Mouse (Mus musculus): ENCODE data around the gene Masp2. TPM values are rescaled to one million over a fixed set of nuclear protein-coding genes. Genes with fewer than 3 reads are reported as not detected.

The Masp2 gene
- polyA plus RNA-seq, 1 experiment from 2014 or later, result 6.8 TPM

DNA sequence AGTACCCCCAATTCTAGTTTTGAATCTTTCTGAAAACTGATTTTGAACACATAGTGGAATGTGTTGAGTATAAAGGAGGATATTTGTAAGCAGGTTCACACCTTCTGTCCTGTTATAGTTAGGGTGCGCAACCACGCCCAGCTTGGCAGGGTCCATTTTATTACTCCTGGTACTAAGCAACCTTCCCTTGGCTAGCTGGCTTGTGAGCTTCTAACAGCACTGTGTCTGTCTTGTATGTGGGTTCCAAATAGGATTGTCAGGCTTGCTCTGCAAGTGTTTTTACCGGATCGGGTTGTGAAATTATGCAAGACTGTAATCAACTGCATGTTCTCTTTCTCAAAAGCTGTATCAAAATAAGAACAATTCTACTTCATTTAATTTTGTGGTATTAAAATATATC, 20.1 kb downstream of the Masp2 start:
- Histone ChIP-seq H3K36me3 (ENCODE audit: control insufficient read depth, insufficient read depth, low read length) (peaks cover 52% of the 10 kb centered on the region), H3K9me3 (ENCODE audit: control insufficient read depth, low read length) (no peaks in the 10 kb centered on the region), H3K27me3 (replicated peaks; ENCODE audit: control insufficient read depth, insufficient read depth, low read length) (no peaks in the 10 kb centered on the region), H3K4me1 (replicated peaks; ENCODE audit: control insufficient read depth, insufficient read depth, low read length) (peaks cover 19% of the 10 kb centered on the region), H3K4me2 (no peak overlapping the region), H3K27ac (ENCODE audit: low read depth, low read length) (no peak overlapping the region), H3K9ac (ENCODE audit: low read depth, low read length) (no peak overlapping the region), H3K4me3 (ENCODE audit: low read depth, low read length) (no peak overlapping the region)
- no peak for ATAC-seq (replicated peaks; ENCODE audit: low FRiP score)
- 94% methylated on average over 4 of the region's 4 CpGs for WGBS
- no peak for DNase-seq (ENCODE audit: low spot score)

DNA sequence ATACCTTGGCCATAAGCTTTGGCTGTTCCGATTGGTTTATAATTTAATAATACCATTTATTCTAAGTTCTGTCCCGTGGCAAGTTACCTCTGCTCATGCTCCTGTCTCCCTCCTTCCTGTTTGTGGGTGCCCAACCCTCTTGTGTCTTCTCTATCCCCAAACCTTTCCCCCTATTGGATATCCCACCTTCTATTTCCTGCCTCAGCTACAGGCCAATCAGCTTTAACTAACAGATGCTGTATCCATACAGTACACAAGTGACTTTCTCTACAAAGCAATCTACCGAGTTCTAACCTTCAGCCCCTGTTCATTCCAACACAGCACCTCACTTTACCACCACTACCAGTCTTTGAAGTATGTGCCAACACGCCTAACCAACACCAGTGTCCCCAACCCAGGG, 21.3 kb downstream of the Masp2 start:
- 83% methylated on average over 4 of the region's 4 CpGs for WGBS
- Histone ChIP-seq H3K4me3 (ENCODE audit: low read depth, low read length) (peak overlapping the region; percentile 9; the same call in 1 of the 2 replicates), H3K9me3 (ENCODE audit: control insufficient read depth, low read length) (no peaks in the 10 kb centered on the region), H3K4me2 (peak overlapping the region; percentile 87), H3K27me3 (replicated peaks; ENCODE audit: control insufficient read depth, insufficient read depth, low read length) (no peaks in the 10 kb centered on the region), H3K4me1 (replicated peaks; ENCODE audit: control insufficient read depth, insufficient read depth, low read length) (peaks cover 20% of the 10 kb centered on the region), H3K36me3 (ENCODE audit: control insufficient read depth, insufficient read depth, low read length) (peaks cover 50% of the 10 kb centered on the region), H3K27ac (ENCODE audit: low read depth, low read length) (no peak overlapping the region), H3K9ac (ENCODE audit: low read depth, low read length) (0 out of 2 replicates have a peak overlapping the region, but pooled peaks have one; percentile 5)
- no peak for ATAC-seq (replicated peaks; ENCODE audit: low FRiP score)
- DNase-seq (ENCODE audit: low spot score), result no peak

DNA sequence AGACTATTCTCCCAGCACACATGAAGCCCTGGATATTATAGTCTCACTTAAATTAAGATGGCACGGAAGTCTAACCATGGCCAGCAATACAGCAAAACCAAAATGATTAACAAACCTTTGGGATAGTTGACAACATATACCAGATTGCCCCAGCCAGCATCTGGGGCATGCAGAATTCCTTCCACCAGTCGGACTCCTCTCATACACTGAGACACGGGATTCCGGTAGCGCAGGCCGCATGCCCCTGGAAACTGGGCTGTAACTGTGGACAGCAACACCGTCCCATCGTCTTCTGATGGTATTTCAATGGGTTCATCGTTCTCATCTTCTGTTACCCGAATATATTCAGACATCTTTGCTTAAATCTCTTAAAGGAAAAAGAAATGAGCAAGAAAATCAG, 22.7 kb downstream of the Masp2 start:
- H3K4me2 ChIP-seq, result peak overlapping the region; percentile 87
- peaks cover 36% of the 10 kb centered on the region for H3K36me3 ChIP-seq (ENCODE audit: control insufficient read depth, insufficient read depth, low read length)
- H3K27ac ChIP-seq (ENCODE audit: low read depth, low read length), result no peak overlapping the region
- peaks cover 20% of the 10 kb centered on the region for H3K4me1 ChIP-seq (replicated peaks; ENCODE audit: control insufficient read depth, insufficient read depth, low read length)
- DNase-seq (ENCODE audit: low spot score), result no peak
- H3K27me3 ChIP-seq (replicated peaks; ENCODE audit: control insufficient read depth, insufficient read depth, low read length), result no peaks in the 10 kb centered on the region
- H3K9me3 ChIP-seq (ENCODE audit: control insufficient read depth, low read length), result no peaks in the 10 kb centered on the region
- no peak for ATAC-seq (replicated peaks; ENCODE audit: low FRiP score)
- H3K4me3 ChIP-seq (ENCODE audit: low read depth, low read length), result peak overlapping the region; percentile 82
- 80% methylated on average over 10 of the region's 10 CpGs for WGBS
- H3K9ac ChIP-seq (ENCODE audit: low read depth, low read length), result peak overlapping the region; percentile 97

DNA sequence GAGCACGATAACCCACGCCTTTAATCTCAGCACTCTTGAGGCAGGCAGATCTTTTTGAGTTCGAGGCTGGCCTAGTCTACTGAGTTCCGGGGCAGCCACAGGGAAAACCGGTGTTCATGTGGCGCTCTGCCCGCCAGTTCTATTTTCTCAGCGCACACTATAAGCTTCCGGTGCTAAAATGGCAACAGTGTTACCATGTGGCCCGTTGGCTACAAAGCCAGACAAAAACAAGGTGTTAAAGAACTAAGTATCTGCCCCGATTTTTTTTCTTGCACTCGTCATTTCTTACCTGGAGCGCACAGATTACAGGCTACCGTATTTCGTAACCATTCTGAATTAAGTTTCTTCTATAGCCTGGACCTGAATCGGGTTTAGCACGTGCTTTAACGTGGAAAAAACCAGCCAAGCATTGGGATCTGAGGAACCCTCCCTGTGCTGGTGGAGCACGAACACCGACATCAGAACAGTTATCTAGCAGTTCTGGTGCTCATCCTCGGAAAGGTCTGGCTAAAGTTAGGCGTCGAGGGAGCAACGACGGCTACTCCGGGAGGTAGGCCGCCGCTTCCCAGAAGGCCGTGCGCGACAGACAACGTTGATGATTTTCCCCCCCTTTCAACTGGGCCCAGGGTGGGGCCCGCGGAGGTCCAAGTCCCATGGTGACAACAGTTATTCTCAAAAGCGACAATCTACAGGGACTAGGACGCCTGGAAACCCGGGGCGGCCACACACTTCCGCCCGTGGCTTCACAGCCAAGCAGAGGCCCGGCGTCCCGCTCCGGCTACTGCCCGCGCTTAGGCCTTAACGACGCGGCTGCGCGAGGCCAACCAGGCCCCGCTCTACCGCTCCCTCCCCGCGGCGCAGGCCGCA, 23.6 kb downstream of the Masp2 start:
- Histone ChIP-seq H3K27me3 (replicated peaks; ENCODE audit: control insufficient read depth, insufficient read depth, low read length) (no peaks in the 10 kb centered on the region), H3K27ac (ENCODE audit: low read depth, low read length) (peak overlapping the region; percentile 85), H3K4me1 (replicated peaks; ENCODE audit: control insufficient read depth, insufficient read depth, low read length) (peaks cover 20% of the 10 kb centered on the region), H3K9me3 (ENCODE audit: control insufficient read depth, low read length) (no peaks in the 10 kb centered on the region), H3K36me3 (ENCODE audit: control insufficient read depth, insufficient read depth, low read length) (peaks cover 32% of the 10 kb centered on the region), H3K9ac (ENCODE audit: low read depth, low read length) (peak overlapping the region; percentile 97), H3K4me3 (ENCODE audit: low read depth, low read length) (peak overlapping the region; percentile 82), H3K4me2 (peak overlapping the region; percentile 87)
- ATAC-seq (replicated peaks; ENCODE audit: low FRiP score) (peak; percentile 62), DNase-seq (ENCODE audit: low spot score) (no peak)
- WGBS, result under 1% methylated on average over 57 of the region's 57 CpGs

DNA sequence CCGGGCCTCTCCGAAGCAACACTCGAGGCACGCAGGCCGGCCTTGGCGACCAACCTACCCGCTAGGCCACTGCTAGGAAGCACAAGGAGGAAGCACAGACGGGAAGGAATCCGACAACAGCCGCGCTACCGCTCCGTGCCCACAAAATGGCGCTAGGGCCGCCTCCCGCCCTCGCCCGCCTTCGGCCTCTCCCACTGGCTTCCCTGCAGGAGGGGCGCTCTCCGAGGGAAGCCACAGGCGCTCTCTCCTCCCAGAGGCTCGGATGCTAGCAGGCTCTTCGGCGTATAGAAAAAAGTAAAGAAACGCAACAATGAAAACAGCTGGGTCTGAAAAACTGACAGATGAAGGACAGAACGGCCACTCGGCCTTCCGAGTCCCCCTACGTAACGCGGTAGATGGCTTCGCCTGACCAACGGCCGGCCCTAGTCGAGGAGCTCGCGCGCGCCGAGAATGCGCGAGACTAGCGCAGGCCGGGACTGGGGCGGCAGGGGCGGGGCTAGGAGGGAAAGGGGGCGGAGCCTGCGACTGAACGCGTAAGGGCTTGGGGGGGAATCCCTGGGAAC, 24.4 kb downstream of the Masp2 start, which contains the start of gene Tardbp:
Tardbp (minus strand) TSS at position 397 of the 563 bp plus-strand sequence.
- Histone ChIP-seq H3K27me3 (replicated peaks; ENCODE audit: control insufficient read depth, insufficient read depth, low read length) (no peaks in the 10 kb centered on the region), H3K36me3 (ENCODE audit: control insufficient read depth, insufficient read depth, low read length) (peaks cover 25% of the 10 kb centered on the region), H3K4me1 (replicated peaks; ENCODE audit: control insufficient read depth, insufficient read depth, low read length) (peaks cover 20% of the 10 kb centered on the region), H3K9me3 (ENCODE audit: control insufficient read depth, low read length) (no peaks in the 10 kb centered on the region), H3K4me2 (peak within 1 kb of the TSS; percentile 87), H3K27ac (ENCODE audit: low read depth, low read length) (peak within 1 kb of the TSS; percentile 85), H3K4me3 (ENCODE audit: low read depth, low read length) (peak within 1 kb of the TSS; percentile 82), H3K9ac (ENCODE audit: low read depth, low read length) (peak within 1 kb of the TSS; percentile 97)
- under 1% methylated on average over 51 of the region's 51 CpGs for WGBS
- ATAC-seq (replicated peaks; ENCODE audit: low FRiP score) (peak; percentile 93), DNase-seq (ENCODE audit: low spot score) (peak; percentile 95)

DNA sequence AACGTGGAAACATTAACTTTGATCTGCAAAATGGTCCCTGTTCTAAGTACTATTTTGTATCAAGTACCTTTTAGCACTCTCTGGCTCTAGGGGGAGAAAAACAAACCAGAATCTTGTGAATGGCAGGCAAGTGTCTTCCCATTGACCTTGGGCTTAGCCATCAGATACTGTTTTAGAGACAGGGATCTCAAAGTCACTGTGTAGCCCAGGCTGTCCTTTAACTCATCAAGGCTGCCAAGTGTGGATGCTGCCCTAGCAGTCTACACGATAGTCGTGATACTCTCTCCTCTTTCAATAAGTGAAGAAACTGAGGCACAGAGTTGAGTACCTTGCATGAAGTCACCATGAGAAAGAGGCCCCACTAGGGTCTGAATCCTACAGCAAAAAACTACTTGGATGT, 24.9 kb downstream of the Masp2 start:
- Histone ChIP-seq H3K4me1 (replicated peaks; ENCODE audit: control insufficient read depth, insufficient read depth, low read length) (peaks cover 20% of the 10 kb centered on the region), H3K27me3 (replicated peaks; ENCODE audit: control insufficient read depth, insufficient read depth, low read length) (no peaks in the 10 kb centered on the region), H3K27ac (ENCODE audit: low read depth, low read length) (no peak overlapping the region), H3K9ac (ENCODE audit: low read depth, low read length) (peak overlapping the region; percentile 44; the same call in 1 of the 2 replicates), H3K4me2 (peak overlapping the region; percentile 87), H3K4me3 (ENCODE audit: low read depth, low read length) (peak overlapping the region; percentile 82; the same call in 1 of the 2 replicates), H3K9me3 (ENCODE audit: control insufficient read depth, low read length) (no peaks in the 10 kb centered on the region), H3K36me3 (ENCODE audit: control insufficient read depth, insufficient read depth, low read length) (peaks cover 20% of the 10 kb centered on the region)
- ATAC-seq (replicated peaks; ENCODE audit: low FRiP score), result peak; percentile 2; the same call in 1 of the 2 replicates
- no peak for DNase-seq (ENCODE audit: low spot score)
- WGBS, result 58% methylated on average over 3 of the region's 3 CpGs

DNA sequence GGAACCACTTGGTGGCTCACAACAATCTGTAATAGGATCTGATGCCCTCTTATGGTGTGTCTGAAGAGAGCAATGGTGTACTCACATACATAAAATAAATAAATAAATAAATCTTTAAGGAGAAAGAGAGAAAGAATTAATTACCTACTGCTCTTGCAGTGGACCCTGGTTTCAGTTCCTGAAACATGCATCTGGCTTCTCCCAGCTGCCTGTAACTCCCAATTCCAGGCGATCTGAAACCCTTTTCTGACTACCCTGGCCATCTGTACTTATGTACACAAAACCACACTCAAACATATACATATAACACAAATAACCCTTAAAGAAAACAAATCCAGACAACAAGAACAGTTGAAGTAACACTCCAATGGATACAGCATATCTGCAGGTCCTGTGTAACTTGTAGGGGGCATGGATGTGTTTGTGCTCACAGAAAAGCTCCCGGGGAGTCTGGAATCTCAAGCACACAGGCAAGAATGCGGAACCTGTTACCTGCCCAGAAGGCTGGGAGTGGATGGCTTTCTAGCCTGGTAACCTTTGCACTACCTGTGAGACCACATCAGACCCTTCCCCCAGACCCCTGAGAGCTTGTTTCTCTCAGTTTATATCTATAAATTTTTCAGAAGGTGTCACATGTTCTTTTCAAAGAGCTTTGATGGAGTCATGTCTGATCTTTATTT, 29.8 kb downstream of the Masp2 start:
- WGBS, result 68% methylated on average over 3 of the region's 3 CpGs

DNA sequence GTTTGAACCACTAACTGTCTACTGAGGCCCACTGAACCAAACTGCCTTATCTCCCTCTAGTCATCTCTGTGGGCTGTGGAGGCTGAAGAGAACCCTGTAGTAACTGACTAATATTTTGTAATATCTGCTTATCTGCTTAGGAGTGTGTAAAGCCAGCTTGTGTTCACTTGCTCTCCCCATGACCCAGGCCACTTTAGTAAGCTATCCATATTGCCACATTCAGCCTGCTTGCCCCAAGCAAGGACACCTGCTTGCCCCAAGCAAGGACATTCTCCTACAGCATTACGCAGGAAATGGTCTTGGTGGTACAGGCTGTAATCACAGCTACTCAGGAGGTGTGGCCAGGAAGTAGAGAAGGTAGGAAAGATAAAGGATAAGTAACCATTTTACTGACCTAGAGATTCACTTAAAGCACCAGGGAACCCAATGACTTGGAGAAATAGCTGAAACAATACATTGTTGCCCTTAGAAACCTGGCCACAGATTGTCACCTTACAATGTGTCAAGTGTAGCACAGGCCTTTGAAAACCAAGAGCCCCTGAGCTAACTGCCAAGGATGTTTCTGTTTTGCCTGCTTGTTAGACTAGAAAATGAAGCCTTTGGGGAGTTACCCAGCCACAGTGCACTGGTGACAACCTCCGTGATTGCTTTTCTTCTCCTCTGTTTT, 31.2 kb downstream of the Masp2 start:
- H3K36me3 ChIP-seq (ENCODE audit: control insufficient read depth, insufficient read depth, low read length), result no peaks in the 10 kb centered on the region
- H3K4me2 ChIP-seq, result no peak overlapping the region
- H3K4me1 ChIP-seq (replicated peaks; ENCODE audit: control insufficient read depth, insufficient read depth, low read length), result peaks cover 6% of the 10 kb centered on the region
- no peak overlapping the region for H3K27ac ChIP-seq (ENCODE audit: low read depth, low read length)
- no peaks in the 10 kb centered on the region for H3K9me3 ChIP-seq (ENCODE audit: control insufficient read depth, low read length)
- no peak overlapping the region for H3K9ac ChIP-seq (ENCODE audit: low read depth, low read length)
- ATAC-seq (replicated peaks; ENCODE audit: low FRiP score) (peak; percentile 44; the same call in 1 of the 2 replicates), DNase-seq (ENCODE audit: low spot score) (no peak)
- no peak overlapping the region for H3K4me3 ChIP-seq (ENCODE audit: low read depth, low read length)
- H3K27me3 ChIP-seq (replicated peaks; ENCODE audit: control insufficient read depth, insufficient read depth, low read length), result no peaks in the 10 kb centered on the region; the same call in 1 of the 2 replicates
- WGBS, result 51% methylated on average over 2 of the region's 2 CpGs

More for the DNA sequence above, 29.8 kb downstream of the Masp2 start:
- Histone ChIP-seq H3K4me3 (ENCODE audit: low read depth, low read length) (no peak overlapping the region), H3K9ac (ENCODE audit: low read depth, low read length) (no peak overlapping the region), H3K27me3 (replicated peaks; ENCODE audit: control insufficient read depth, insufficient read depth, low read length) (no peaks in the 10 kb centered on the region), H3K4me2 (no peak overlapping the region), H3K9me3 (ENCODE audit: control insufficient read depth, low read length) (no peaks in the 10 kb centered on the region), H3K36me3 (ENCODE audit: control insufficient read depth, insufficient read depth, low read length) (no peaks in the 10 kb centered on the region), H3K4me1 (replicated peaks; ENCODE audit: control insufficient read depth, insufficient read depth, low read length) (peaks cover 10% of the 10 kb centered on the region), H3K27ac (ENCODE audit: low read depth, low read length) (no peak overlapping the region)
- DNase-seq (ENCODE audit: low spot score), result no peak
- ATAC-seq (replicated peaks; ENCODE audit: low FRiP score), result no peak

All from liver, embryonic 11.5 days (tissue).